Mouse (Mus musculus) cerebellum, adult (tissue): ENCODE measurements around the gene Prkn.

Source experiments
- ATAC-seq: cut with Nextera tagmentation; 2 replicates; pipeline ENCODE4 v1.9.2; 2017; ENCODE audit warnings: mild to moderate bottlenecking, moderate library complexity, mixed read lengths; ENCODE audit not compliant: insufficient number of reproducible peaks, low FRiP score, low TSS enrichment

Gene Prkn

GRCm38 (mm10) chr17:12104245-12104644 is 1264.1 kb downstream of the Prkn start:
- ATAC-seq: no peak

- ATAC-seq: no peak
These were observed 1264.5 kb downstream of the Prkn start for GRCm38 (mm10) chr17:12104690-12105089.

DNA sequence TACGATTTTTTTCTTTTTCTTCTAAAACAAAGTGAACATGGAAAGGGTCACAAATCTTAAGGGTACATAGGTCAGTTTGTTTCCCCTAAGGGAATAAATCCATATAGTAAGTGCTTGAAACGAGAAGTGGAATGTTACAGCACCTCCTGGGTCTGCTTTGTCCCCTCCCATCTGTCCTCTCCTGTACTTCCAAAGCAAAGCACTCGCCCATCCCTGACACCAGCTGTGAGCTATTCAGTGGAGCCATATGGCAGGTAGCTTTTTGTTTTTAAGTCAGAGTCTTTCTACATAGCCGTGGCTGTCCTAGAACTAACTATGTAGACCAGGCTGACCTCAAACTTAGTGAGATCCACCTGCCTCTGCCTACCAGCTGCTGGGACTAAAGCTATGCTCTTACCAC is 1266.1 kb downstream of the Prkn start:
- no peak for ATAC-seq
